11 mouse cellular contexts compared by ENCODE assay signal in the genomic region with DNA sequence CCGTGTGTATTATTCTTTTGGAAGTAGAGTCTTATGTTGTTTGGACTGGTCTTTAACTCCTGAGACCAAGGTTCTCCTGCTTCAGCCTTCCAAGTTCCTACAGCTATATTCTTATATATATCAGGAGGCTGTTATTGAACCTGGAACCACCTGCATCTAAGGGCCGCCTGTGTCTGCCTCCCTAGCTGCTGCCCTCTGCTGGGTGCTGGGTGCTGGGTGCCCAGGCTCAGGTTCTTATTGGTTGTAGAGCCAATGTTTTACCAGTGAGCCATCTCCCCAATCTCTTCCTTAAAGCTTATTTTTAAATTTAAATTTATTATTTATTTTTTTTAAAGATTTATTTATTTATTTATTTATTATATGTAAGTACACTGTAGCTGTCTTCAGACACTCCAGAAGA. TPM values are rescaled to one million over a fixed set of nuclear protein-coding genes. Genes with fewer than 3 reads are reported as not detected.
DNase-seq lines count a peak whose midpoint lies in the region; ATAC-seq and TF ChIP-seq lines count a peak whose summit lies in the region.
"Had no signal": no experiment of that assay in that cellular context is flagged by ENCODE, and none has a peak within 500 bp of the region (broad histone marks: within the 10 kb centered on the region; RNA-seq: fewer than 3 reads in every experiment).

No protein-coding gene starts in this region.

- H3K9me3 ChIP-seq in lung, embryonic 14.5 days (ENCODE audit: low read depth, low read length) = no peaks in the 10 kb centered on the region

- H3K4me2 ChIP-seq in lung, embryonic 14.5 days = no peak overlapping the region

- no peak for TF ChIP-seq POLR2A in bone marrow, adult 2 months (IDR thresholded peaks at IDR 0.05; ENCODE audit: borderline replicate concordance, control insufficient read depth, low read depth, low read length)

- H3K27me3 ChIP-seq in lung, embryonic 14.5 days (ENCODE audit: insufficient read depth, low read length) = no peaks in the 10 kb centered on the region
- H3K27me3 ChIP-seq: Patski had no signal

- H3K4me3 ChIP-seq in gastrocnemius, adult 2 months = no peak overlapping the region
- no peak overlapping the region for H3K4me3 ChIP-seq in lung, embryonic 14.5 days (ENCODE audit: low read depth, low read length)
- H3K4me3 ChIP-seq in bone marrow, adult 2 months (replicated peaks; ENCODE audit: control insufficient read depth, low read depth, low read length) = no peak overlapping the region

- H3K36me3 ChIP-seq in lung, embryonic 14.5 days (ENCODE audit: insufficient read depth) = peaks cover 3% of the 10 kb centered on the region

- no peak for ATAC-seq in lung, embryonic 14.5 days (ENCODE audit: insufficient read depth)
- ATAC-seq: Patski had no signal

- TF ChIP-seq CTCF in gastrocnemius, adult 2 months (IDR thresholded peaks at IDR 0.05) = peak; percentile 57
- TF ChIP-seq CTCF in lung, embryonic 14.5 days (IDR thresholded peaks at IDR 0.05; ENCODE audit: low read depth) = peak; percentile 33
- TF ChIP-seq CTCF in bone marrow, adult 2 months (IDR thresholded peaks at IDR 0.05; ENCODE audit: control insufficient read depth, insufficient read depth, low read length) = peak; percentile 64

- 53% methylated on average over 2 of the region's 2 CpGs for WGBS in lung, embryonic 14.5 days
- 53% methylated on average over 2 of the region's 2 CpGs for WGBS in bone marrow, adult 2 months

- no peak overlapping the region for H3K9ac ChIP-seq in lung, embryonic 14.5 days

- H3K27ac ChIP-seq in gastrocnemius, adult 2 months = no peak overlapping the region
- H3K27ac ChIP-seq in lung, embryonic 14.5 days (ENCODE audit: low read depth) = no peak overlapping the region
- no peak overlapping the region for H3K27ac ChIP-seq in bone marrow, adult 2 months (ENCODE audit: control insufficient read depth, insufficient read depth, low read depth, low read length, poor library complexity)

- intact Hi-C loops in gastrocnemius, adult 2 months (cut with DNase I) = loop anchor here (1.0 to 10.0 kb wide), 5 partner anchors 60 to 1462 kb away; partner anchors contain the start of genes Eif4b, Letmd1 and Tfcp2

- DNase-seq in gastrocnemius, adult 2 months = no peak
- DNase-seq in gastrocnemius, adult 18-20 months (ENCODE audit: low spot score) = no peak
- DNase-seq in lung, embryonic 14.5 days = no peak
- no peak for DNase-seq in lung, postnatal 14 days
- peak; percentile 59 for DNase-seq in thymus, postnatal 0 days (ENCODE audit: low spot score)
- no peak for DNase-seq in right cerebral cortex, postnatal 14 days
- DNase-seq in gastrocnemius, postnatal 25 days = no peak
- DNase-seq: cerebellum, adult 9-10 months; gastrocnemius, postnatal 14 days had no signal

- peaks cover 3% of the 10 kb centered on the region; the same call in 1 of the 2 replicates for H3K4me1 ChIP-seq in lung, embryonic 14.5 days (ENCODE audit: insufficient read depth)
- H3K4me1 ChIP-seq in bone marrow, adult 2 months (ENCODE audit: control insufficient read depth, insufficient read depth, low read length) = peaks cover 5% of the 10 kb centered on the region; the same call in 1 of the 2 replicates

RNA-seq across cellular contexts. Expression of gene Dazap2, which starts 2.7 kb away (rescaled TPM):
- 10 to 100 TPM; 61.3 to 72.4 TPM for total RNA-seq in gastrocnemius, adult 2 months (2021)
- 10 to 100 TPM; 71.6 to 73.4 TPM for total RNA-seq in gastrocnemius, adult 18-20 months (2021)
- polyA plus RNA-seq in lung, embryonic 14.5 days (2014; fragmentation: Nextera tagmentation; extraction: Ambion mirVana) = 210 and 231 TPM in 2 replicates
- polyA plus RNA-seq in bone marrow, adult 2 months (2011; ENCODE audit: insufficient read depth, insufficient read length, low replicate concordance, missing spikeins) = 121 and 138 TPM in 2 replicates
- polyA plus RNA-seq in thymus, postnatal 0 days (2015; fragmentation: Nextera tagmentation; extraction: Ambion mirVana) = 266 and 303 TPM in 2 replicates
- total RNA-seq in gastrocnemius, postnatal 25 days (2021) = 10 to 100 TPM; 51.9 to 55.1 TPM

RNA-seq across cellular contexts. Expression of gene Pou6f1, which starts 12.6 kb away (rescaled TPM):
- 10 to 100 TPM; 12.9 to 13.1 TPM for total RNA-seq in gastrocnemius, adult 2 months (2021)
- 10 to 100 TPM; 13.8 to 17.7 TPM for total RNA-seq in gastrocnemius, adult 18-20 months (2021)
- 6.5 and 7.6 TPM in 2 replicates for polyA plus RNA-seq in lung, embryonic 14.5 days (2014; fragmentation: Nextera tagmentation; extraction: Ambion mirVana)
- polyA plus RNA-seq in bone marrow, adult 2 months (2011; ENCODE audit: insufficient read depth, insufficient read length, low replicate concordance, missing spikeins) = 5.9 and 7.7 TPM in 2 replicates
- polyA plus RNA-seq in thymus, postnatal 0 days (2015; fragmentation: Nextera tagmentation; extraction: Ambion mirVana) = 18.7 and 21.6 TPM in 2 replicates
- 10 to 100 TPM; 12.3 to 12.5 TPM for total RNA-seq in gastrocnemius, postnatal 25 days (2021)

RNA-seq across cellular contexts. Expression of gene Smagp, which starts 24.3 kb away (rescaled TPM):
- total RNA-seq in gastrocnemius, adult 2 months (2021) = 1 to 10 TPM; 1.9 to 3.5 TPM
- 1 to 10 TPM; 2.4 to 4.6 TPM for total RNA-seq in gastrocnemius, adult 18-20 months (2021)
- polyA plus RNA-seq in lung, embryonic 14.5 days (2014; fragmentation: Nextera tagmentation; extraction: Ambion mirVana) = 9.5 and 11.9 TPM in 2 replicates
- 7.3 and 8.7 TPM in 2 replicates for polyA plus RNA-seq in bone marrow, adult 2 months (2011; ENCODE audit: insufficient read depth, insufficient read length, low replicate concordance, missing spikeins)
- polyA plus RNA-seq in thymus, postnatal 0 days (2015; fragmentation: Nextera tagmentation; extraction: Ambion mirVana) = 4.8 TPM in 2 replicates
- 1 to 10 TPM; 2.5 to 3.0 TPM for total RNA-seq in gastrocnemius, postnatal 25 days (2021)

RNA-seq across cellular contexts. Expression of gene Bin2, which starts 56.9 kb away (rescaled TPM):
- total RNA-seq in gastrocnemius, adult 2 months (2021) = under 1 TPM in 1 of 2 experiments, not detected in 1; 0.69 TPM
- total RNA-seq in gastrocnemius, adult 18-20 months (2021) = under 1 TPM; 0.37 to 0.50 TPM
- 4.8 TPM in 2 replicates for polyA plus RNA-seq in lung, embryonic 14.5 days (2014; fragmentation: Nextera tagmentation; extraction: Ambion mirVana)
- polyA plus RNA-seq in bone marrow, adult 2 months (2011; ENCODE audit: insufficient read depth, insufficient read length, low replicate concordance, missing spikeins) = 72.6 and 139 TPM in 2 replicates
- polyA plus RNA-seq in thymus, postnatal 0 days (2015; fragmentation: Nextera tagmentation; extraction: Ambion mirVana) = 33.1 and 45.9 TPM in 2 replicates
- total RNA-seq in gastrocnemius, postnatal 25 days (2021) = under 1 TPM in 1 of 2 experiments, not detected in 1; 0.61 TPM
- polyA plus RNA-seq: Patski had no signal
